ENCODE assay signal across 10 mouse cellular contexts in the genomic region with DNA sequence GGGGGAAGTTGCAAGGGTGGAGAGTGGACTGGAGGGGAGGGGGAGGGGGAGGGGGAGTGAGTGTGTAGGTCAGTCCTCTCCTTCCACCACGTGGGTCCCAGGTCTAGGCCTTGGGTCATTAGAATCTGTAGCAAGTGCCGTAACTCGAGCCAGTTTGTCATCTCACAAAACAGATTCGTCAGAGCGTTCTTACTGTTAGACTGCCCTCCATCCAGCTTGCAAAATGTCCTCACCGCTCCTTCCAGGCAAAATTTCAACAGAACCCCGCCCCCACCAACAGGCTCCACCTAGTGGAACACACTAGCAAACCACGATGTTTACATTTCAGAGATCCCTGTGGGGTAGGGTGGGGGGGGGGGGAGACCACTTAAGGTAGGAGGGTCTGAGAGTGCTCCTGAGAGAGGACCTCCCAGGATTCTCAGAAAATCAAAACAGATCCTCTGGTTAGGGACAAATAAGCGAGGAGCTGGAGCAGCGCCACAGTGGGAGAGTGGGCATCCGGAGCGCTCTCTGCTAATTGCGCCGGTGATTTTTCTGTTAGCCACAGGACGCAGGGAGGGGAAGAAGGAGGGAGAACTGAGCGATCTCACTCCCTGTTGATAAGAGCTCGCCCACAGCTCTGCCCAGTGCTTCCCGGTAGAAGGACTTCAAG. TPM values are rescaled to one million over a fixed set of nuclear protein-coding genes. Genes with fewer than 3 reads are reported as not detected.
DNase-seq lines count a peak whose midpoint lies in the region; ATAC-seq lines count a peak whose summit lies in the region.
"Had no signal": no experiment of that assay in that cellular context is flagged by ENCODE, and none has a peak within 500 bp of the region (broad histone marks: within the 10 kb centered on the region; RNA-seq: fewer than 3 reads in every experiment).

No protein-coding gene starts in this region.

- no peaks in the 10 kb centered on the region for H3K9me3 ChIP-seq in forebrain, embryonic 10.5 days

- peaks cover 23% of the 10 kb centered on the region for H3K4me1 ChIP-seq in forebrain, embryonic 10.5 days

- no peaks in the 10 kb centered on the region for H3K36me3 ChIP-seq in forebrain, embryonic 10.5 days (replicated peaks)

- peak overlapping the region; percentile 52 for H3K4me3 ChIP-seq in forebrain, embryonic 10.5 days

- peak overlapping the region; percentile 73 for H3K27ac ChIP-seq in forebrain, embryonic 10.5 days

- peak; percentile 70 for ATAC-seq in megakaryocyte progenitor cell, adult 5-6 weeks (replicated peaks; ENCODE audit: poor library complexity)
- ATAC-seq: Patski had no signal

- 2% methylated on average over 18 of the region's 18 CpGs for WGBS in forebrain, embryonic 10.5 days

- peak; percentile 59 for DNase-seq in kidney, adult 18-20 months
- DNase-seq in kidney, adult 11 months = no peak
- DNase-seq in c-Kit-positive CD71-negative TER-119-negative erythroid progenitor cells, embryonic 14.5 days (ENCODE audit: low read depth) = peak; percentile 60
- peak; percentile 58 for DNase-seq in forebrain, embryonic 10.5 days (ENCODE audit: extremely low spot score, low spot score)
- peak; percentile 73 for DNase-seq in heart, postnatal 4 days
- peak; percentile 35 to 54 for DNase-seq in left cerebral cortex, postnatal 25 days (ENCODE audit: low spot score in 2 of 2)
- peak; percentile 33 for DNase-seq in right cerebral cortex, postnatal 25 days

- intact Hi-C loops in left cerebral cortex, postnatal 25 days (cut with DNase I) = no loop called here

- no peaks in the 10 kb centered on the region for H3K27me3 ChIP-seq in forebrain, embryonic 10.5 days (ENCODE audit: poor library complexity, severe bottlenecking)
- H3K27me3 ChIP-seq: Patski had no signal

RNA-seq across cellular contexts. Expression of a gene that starts 16.4 kb away (rescaled TPM):
- polyA plus RNA-seq in forebrain, embryonic 10.5 days (2016; fragmentation: Nextera tagmentation; extraction: Ambion mirVana) = 0.34 TPM in 1 of 2 replicates, not detected in the other
- total RNA-seq in heart, postnatal 4 days (2021) = not detected
- not detected for total RNA-seq in left cerebral cortex, postnatal 25 days (2021)
- not detected in 2 replicates for total RNA-seq in megakaryocyte progenitor cell, adult 5-6 weeks (2015)
- not detected in 2 replicates for total RNA-seq in megakaryocyte progenitor cell, adult 5-6 weeks (2017)
- polyA plus RNA-seq: Patski; spleen, adult 2 months had no signal

RNA-seq across cellular contexts. Expression of a gene that starts 19.5 kb away (rescaled TPM):
- 0.46 and 1.2 TPM in 2 replicates for polyA plus RNA-seq in forebrain, embryonic 10.5 days (2016; fragmentation: Nextera tagmentation; extraction: Ambion mirVana)
- total RNA-seq in heart, postnatal 4 days (2021) = 1 to 10 TPM; 2.0 TPM
- total RNA-seq in left cerebral cortex, postnatal 25 days (2021) = 1 to 10 TPM; 1.6 to 2.3 TPM
- total RNA-seq in megakaryocyte progenitor cell, adult 5-6 weeks (2015) = 0.52 TPM in 1 of 2 replicates, not detected in the other
- 0.21 and 0.27 TPM in 2 replicates for total RNA-seq in megakaryocyte progenitor cell, adult 5-6 weeks (2017)

RNA-seq across cellular contexts. Expression of a gene that starts 54.0 kb away (rescaled TPM):
- 18.8 and 20.1 TPM in 2 replicates for polyA plus RNA-seq in forebrain, embryonic 10.5 days (2016; fragmentation: Nextera tagmentation; extraction: Ambion mirVana)
- total RNA-seq in heart, postnatal 4 days (2021) = 10 to 100 TPM; 62.2 to 69.9 TPM
- 10 to 100 TPM; 38.2 to 43.9 TPM for total RNA-seq in left cerebral cortex, postnatal 25 days (2021)
- total RNA-seq in megakaryocyte progenitor cell, adult 5-6 weeks (2015) = 8.3 and 9.4 TPM in 2 replicates
- total RNA-seq in megakaryocyte progenitor cell, adult 5-6 weeks (2017) = 3.5 and 5.2 TPM in 2 replicates

RNA-seq across cellular contexts. Expression of a gene that starts 56.5 kb away (rescaled TPM):
- 113 and 129 TPM in 2 replicates for polyA plus RNA-seq in forebrain, embryonic 10.5 days (2016; fragmentation: Nextera tagmentation; extraction: Ambion mirVana)
- 10 to 100 TPM; 47.8 to 50.4 TPM for total RNA-seq in heart, postnatal 4 days (2021)
- 100 to 1,000 TPM; 108 to 120 TPM for total RNA-seq in left cerebral cortex, postnatal 25 days (2021)
- 160 and 188 TPM in 2 replicates for total RNA-seq in megakaryocyte progenitor cell, adult 5-6 weeks (2015)
- total RNA-seq in megakaryocyte progenitor cell, adult 5-6 weeks (2017) = 289 and 470 TPM in 2 replicates
